Comparison of ENCODE assay signal across 9 mouse cellular contexts in the genomic region with DNA sequence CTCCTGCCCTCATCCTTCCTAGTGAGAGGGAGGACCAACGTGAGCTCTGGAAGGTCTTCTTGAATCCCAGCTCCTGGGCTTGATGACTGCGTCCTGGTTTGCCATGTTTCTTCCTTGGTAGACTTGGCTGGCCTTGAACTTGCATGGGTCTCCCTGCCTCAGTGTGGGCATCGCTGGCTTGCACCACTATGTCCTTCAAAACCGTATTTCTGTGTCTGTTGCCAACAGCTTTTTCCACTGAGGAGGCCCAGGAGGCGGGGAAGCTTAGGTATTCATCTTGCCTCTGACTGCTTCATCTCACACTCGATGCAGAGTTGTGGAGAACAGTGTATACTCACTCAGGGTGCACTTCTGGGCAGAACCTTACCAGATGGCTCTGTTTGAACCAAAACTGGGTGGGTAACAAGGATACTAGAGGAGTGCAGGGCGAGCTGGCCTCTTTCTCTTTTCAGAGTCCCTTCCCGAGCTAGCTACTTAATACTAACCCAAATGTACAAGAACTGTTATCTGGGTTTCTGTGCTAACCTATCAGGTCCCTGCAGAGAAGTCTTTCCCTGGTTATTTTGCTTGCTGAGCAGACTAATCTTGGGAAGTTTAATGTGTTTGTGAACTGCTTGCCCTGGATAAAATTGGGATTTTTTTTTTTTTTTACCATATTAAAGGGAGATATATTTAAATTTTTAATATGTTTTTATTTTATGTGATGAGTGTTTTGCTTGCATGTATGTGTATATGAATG. TPM values are rescaled to one million over a fixed set of nuclear protein-coding genes. Genes with fewer than 3 reads are reported as not detected.
DNase-seq lines count a peak whose midpoint lies in the region; ATAC-seq and TF ChIP-seq lines count a peak whose summit lies in the region.
"Had no signal": no experiment of that assay in that cellular context is flagged by ENCODE, and none has a peak within 500 bp of the region (broad histone marks: within the 10 kb centered on the region; RNA-seq: fewer than 3 reads in every experiment).

No protein-coding gene starts in this region.

- no peaks in the 10 kb centered on the region for H3K9me3 ChIP-seq in heart, embryonic 14.5 days (ENCODE audit: control insufficient read depth, low read length)
- no peaks in the 10 kb centered on the region for H3K9me3 ChIP-seq in limb, embryonic 15.5 days
- H3K9me3 ChIP-seq in neural tube, embryonic 14.5 days (ENCODE audit: control insufficient read depth, low read length), result no peaks in the 10 kb centered on the region

- H3K4me3 ChIP-seq in left cerebral cortex, adult 2 months, result peak overlapping the region; percentile 97
- H3K4me3 ChIP-seq in heart, embryonic 14.5 days (ENCODE audit: control insufficient read depth in 1 of 2, insufficient read depth in 1 of 2, low read depth in 1 of 2, low read length in 2 of 2), result peak overlapping the region; percentile 66 to 99
- peak overlapping the region; percentile 95 for H3K4me3 ChIP-seq in limb, embryonic 15.5 days
- peak overlapping the region; percentile 89 for H3K4me3 ChIP-seq in neural tube, embryonic 14.5 days (ENCODE audit: low read depth, low read length)

- peak overlapping the region; percentile 75 for H3K9ac ChIP-seq in heart, embryonic 14.5 days (ENCODE audit: low read length)
- H3K9ac ChIP-seq in limb, embryonic 15.5 days, result peak overlapping the region; percentile 76
- H3K9ac ChIP-seq in neural tube, embryonic 14.5 days (replicated peaks; ENCODE audit: low read depth, low read length), result peak overlapping the region; percentile 75

- peak; percentile 3; the same call in 1 of the 2 replicates for ATAC-seq in common myeloid progenitor, adult 5-6 weeks (replicated peaks; ENCODE audit: low read depth, poor library complexity, severe bottlenecking)
- no peak for ATAC-seq in heart, embryonic 14.5 days (ENCODE audit: insufficient number of reproducible peaks, insufficient read depth, low FRiP score, low read depth)
- ATAC-seq in limb, embryonic 15.5 days (ENCODE audit: insufficient number of reproducible peaks, low FRiP score, low TSS enrichment, low read depth), result no peak
- ATAC-seq in neural tube, embryonic 14.5 days (ENCODE audit: low read depth), result no peak

- H3K36me3 ChIP-seq in heart, embryonic 14.5 days (ENCODE audit: control insufficient read depth, insufficient read depth, low read length), result peaks cover 20% of the 10 kb centered on the region
- peaks cover 23% of the 10 kb centered on the region for H3K36me3 ChIP-seq in limb, embryonic 15.5 days
- no peaks in the 10 kb centered on the region for H3K36me3 ChIP-seq in neural tube, embryonic 14.5 days (ENCODE audit: control insufficient read depth, insufficient read depth, low read length)

- no peak for TF ChIP-seq CTCF in left cerebral cortex, adult 2 months (IDR thresholded peaks at IDR 0.05)

- H3K4me1 ChIP-seq in heart, embryonic 14.5 days (ENCODE audit: control insufficient read depth in 2 of 2, insufficient read depth in 2 of 2, low read length in 2 of 2), result peaks cover 10 to 16% of the 10 kb centered on the region in 2 experiments
- peaks cover 9% of the 10 kb centered on the region for H3K4me1 ChIP-seq in limb, embryonic 15.5 days
- H3K4me1 ChIP-seq in neural tube, embryonic 14.5 days (ENCODE audit: control insufficient read depth, insufficient read depth, low read length), result peaks cover 5% of the 10 kb centered on the region

- H3K27ac ChIP-seq in left cerebral cortex, adult 2 months, result peak overlapping the region; percentile 80
- peak overlapping the region; percentile 81 to 91 for H3K27ac ChIP-seq in heart, embryonic 14.5 days (replicated peaks in 1 of 2; ENCODE audit: control insufficient read depth in 1 of 2, insufficient read depth in 1 of 2, low read depth in 2 of 2, low read length in 2 of 2)
- H3K27ac ChIP-seq in limb, embryonic 15.5 days, result peak overlapping the region; percentile 89; the same call in 1 of the 2 replicates
- H3K27ac ChIP-seq in neural tube, embryonic 14.5 days (ENCODE audit: low read depth, low read length), result peak overlapping the region; percentile 69; the same call in 1 of the 2 replicates

- DNase-seq in left cerebral cortex, adult 2 months (ENCODE audit: extremely low spot score in 1 of 2, low spot score in 2 of 2), result no peak
- no peak for DNase-seq in left cerebral cortex, postnatal 10 days (ENCODE audit: extremely low spot score in 1 of 2, low spot score in 2 of 2)
- DNase-seq in MEL-GATA-1-ER (ENCODE audit: extremely low read depth, low read depth), result peak; percentile 47
- DNase-seq in urinary bladder, postnatal 14 days (ENCODE audit: low spot score), result no peak

- peak overlapping the region; percentile 80 for H3K4me2 ChIP-seq in heart, embryonic 14.5 days (ENCODE audit: low read length)
- H3K4me2 ChIP-seq in limb, embryonic 15.5 days, result peak overlapping the region; percentile 70
- H3K4me2 ChIP-seq in neural tube, embryonic 14.5 days (ENCODE audit: low read depth, low read length), result peak overlapping the region; percentile 81

- 13% methylated on average over 8 of the region's 8 CpGs for WGBS in heart, embryonic 14.5 days
- 17% methylated on average over 8 of the region's 8 CpGs for WGBS in limb, embryonic 15.5 days
- 20% methylated on average over 8 of the region's 8 CpGs for WGBS in neural tube, embryonic 14.5 days

- no peaks in the 10 kb centered on the region for H3K27me3 ChIP-seq in heart, embryonic 14.5 days (ENCODE audit: control insufficient read depth, insufficient read depth, low read length)
- no peaks in the 10 kb centered on the region for H3K27me3 ChIP-seq in limb, embryonic 15.5 days
- no peaks in the 10 kb centered on the region for H3K27me3 ChIP-seq in neural tube, embryonic 14.5 days (ENCODE audit: control insufficient read depth, insufficient read depth, low read length)

- intact Hi-C loops in left cerebral cortex, adult 2 months (cut with DNase I), result no loop called here
- intact Hi-C loops in left cerebral cortex, postnatal 10 days (cut with DNase I), result no loop called here

RNA-seq across cellular contexts. Expression of gene Zfp346, which starts 1.0 kb away (rescaled TPM):
- total RNA-seq in left cerebral cortex, adult 2 months (2021), result 10 to 100 TPM; 37.6 to 47.8 TPM
- 10 to 100 TPM; 42.5 to 42.9 TPM for total RNA-seq in left cerebral cortex, postnatal 10 days (2021)
- 13.2 and 14.7 TPM in 2 replicates for total RNA-seq in common myeloid progenitor, adult 5-6 weeks (2017)
- 22.3 and 22.8 TPM in 2 replicates for polyA plus RNA-seq in heart, embryonic 14.5 days (2014; fragmentation: Nextera tagmentation; extraction: Ambion mirVana)
- 22.2 and 26.0 TPM in 2 replicates for polyA plus RNA-seq in limb, embryonic 15.5 days (2015; fragmentation: Nextera tagmentation; extraction: Ambion mirVana)
- polyA plus RNA-seq in neural tube, embryonic 14.5 days (2014; fragmentation: Nextera tagmentation; extraction: Ambion mirVana), result 34.2 and 34.5 TPM in 2 replicates

RNA-seq across cellular contexts. Expression of gene Uimc1, which starts 6.0 kb away (rescaled TPM):
- total RNA-seq in left cerebral cortex, adult 2 months (2021), result 10 to 100 TPM; 22.6 to 27.5 TPM
- 10 to 100 TPM; 14.9 to 15.4 TPM for total RNA-seq in left cerebral cortex, postnatal 10 days (2021)
- total RNA-seq in common myeloid progenitor, adult 5-6 weeks (2017), result 57.7 and 74.5 TPM in 2 replicates
- polyA plus RNA-seq in heart, embryonic 14.5 days (2014; fragmentation: Nextera tagmentation; extraction: Ambion mirVana), result 19.1 and 19.3 TPM in 2 replicates
- polyA plus RNA-seq in limb, embryonic 15.5 days (2015; fragmentation: Nextera tagmentation; extraction: Ambion mirVana), result 24.5 and 25.3 TPM in 2 replicates
- polyA plus RNA-seq in neural tube, embryonic 14.5 days (2014; fragmentation: Nextera tagmentation; extraction: Ambion mirVana), result 20.6 and 20.9 TPM in 2 replicates

RNA-seq across cellular contexts. Expression of gene Gm17617, which starts 27.2 kb away (rescaled TPM):
- total RNA-seq in left cerebral cortex, adult 2 months (2021), result not detected
- not detected for total RNA-seq in left cerebral cortex, postnatal 10 days (2021)
- not detected in 2 replicates for total RNA-seq in common myeloid progenitor, adult 5-6 weeks (2017)
- not detected in 2 replicates for polyA plus RNA-seq in heart, embryonic 14.5 days (2014; fragmentation: Nextera tagmentation; extraction: Ambion mirVana)
- not detected in 2 replicates for polyA plus RNA-seq in limb, embryonic 15.5 days (2015; fragmentation: Nextera tagmentation; extraction: Ambion mirVana)
- not detected in 2 replicates for polyA plus RNA-seq in neural tube, embryonic 14.5 days (2014; fragmentation: Nextera tagmentation; extraction: Ambion mirVana)
- total RNA-seq: adrenal gland, adult 18-20 months had no signal

RNA-seq across cellular contexts. Expression of gene Fgfr4, which starts 46.3 kb away (rescaled TPM):
- under 1 TPM; 0.36 to 0.40 TPM for total RNA-seq in left cerebral cortex, adult 2 months (2021)
- 1 to 10 TPM in 1 of 2 experiments, under 1 TPM in 1; 0.64 to 1.3 TPM for total RNA-seq in left cerebral cortex, postnatal 10 days (2021)
- not detected in 2 replicates for total RNA-seq in common myeloid progenitor, adult 5-6 weeks (2017)
- 0.39 and 0.40 TPM in 2 replicates for polyA plus RNA-seq in heart, embryonic 14.5 days (2014; fragmentation: Nextera tagmentation; extraction: Ambion mirVana)
- 8.2 and 14.2 TPM in 2 replicates for polyA plus RNA-seq in limb, embryonic 15.5 days (2015; fragmentation: Nextera tagmentation; extraction: Ambion mirVana)
- 0.35 and 1.1 TPM in 2 replicates for polyA plus RNA-seq in neural tube, embryonic 14.5 days (2014; fragmentation: Nextera tagmentation; extraction: Ambion mirVana)
